Mouse (Mus musculus): ENCODE measurements around the gene Zfhx3.

Gene Zfhx3

GRCm38 (mm10) chr8:108889406-108889805, 947.0 kb downstream of the Zfhx3 start:
- CTCF ChIA-PET, result no interaction called here

- CTCF ChIA-PET, result no interaction called here
Observed at GRCm38 (mm10) chr8:108894287-108894686, 951.8 kb downstream of the Zfhx3 start.

- CTCF ChIA-PET, result no interaction called here
Observed at GRCm38 (mm10) chr8:108896468-108897346, 954.3 kb downstream of the Zfhx3 start.

GRCm38 (mm10) chr8:108897347-108898100, 955.1 kb downstream of the Zfhx3 start:
- CTCF ChIA-PET, result no interaction called here

- CTCF ChIA-PET, result no interaction called here
Observed at GRCm38 (mm10) chr8:108899251-108899771, 956.9 kb downstream of the Zfhx3 start.

GRCm38 (mm10) chr8:108900541-108900940, 958.1 kb downstream of the Zfhx3 start:
- CTCF ChIA-PET, result no interaction called here

GRCm38 (mm10) chr8:108901208-108901607, 958.8 kb downstream of the Zfhx3 start:
- CTCF ChIA-PET, result no interaction called here

GRCm38 (mm10) chr8:108903550-108903949, 961.1 kb downstream of the Zfhx3 start:
- CTCF ChIA-PET, result no interaction called here

GRCm38 (mm10) chr8:108904288-108904971, 962.0 kb downstream of the Zfhx3 start:
- CTCF ChIA-PET, result no interaction called here

- CTCF ChIA-PET, result no interaction called here
Observed at GRCm38 (mm10) chr8:108908066-108908465, 965.6 kb downstream of the Zfhx3 start.

- CTCF ChIA-PET, result no interaction called here
Observed at GRCm38 (mm10) chr8:108908540-108908939, 966.1 kb downstream of the Zfhx3 start.

GRCm38 (mm10) chr8:108909035-108909434, 966.6 kb downstream of the Zfhx3 start:
- CTCF ChIA-PET, result no interaction called here

GRCm38 (mm10) chr8:108909455-108909854, 967.0 kb downstream of the Zfhx3 start:
- CTCF ChIA-PET, result no interaction called here

GRCm38 (mm10) chr8:108910843-108911242, 968.4 kb downstream of the Zfhx3 start:
- CTCF ChIA-PET, result no interaction called here

- CTCF ChIA-PET, result interaction anchor here (0.7 kb wide), 3 partner anchors 17 to 471 kb away, joined by 3 to 7 read pairs (median 5); no protein-coding TSS in a partner anchor
Observed at GRCm38 (mm10) chr8:108911511-108911910, 969.1 kb downstream of the Zfhx3 start.

GRCm38 (mm10) chr8:108912998-108913397, 970.6 kb downstream of the Zfhx3 start:
- CTCF ChIA-PET, result no interaction called here

GRCm38 (mm10) chr8:108915425-108915824, 973.0 kb downstream of the Zfhx3 start:
- CTCF ChIA-PET, result no interaction called here

GRCm38 (mm10) chr8:108915876-108916275, 973.4 kb downstream of the Zfhx3 start:
- CTCF ChIA-PET, result no interaction called here

- CTCF ChIA-PET, result no interaction called here
Observed at GRCm38 (mm10) chr8:108920151-108920550, 977.7 kb downstream of the Zfhx3 start.

GRCm38 (mm10) chr8:108923161-108923560, 980.7 kb downstream of the Zfhx3 start:
- CTCF ChIA-PET, result no interaction called here

- CTCF ChIA-PET, result no interaction called here
Observed at GRCm38 (mm10) chr8:108924526-108924925, 982.1 kb downstream of the Zfhx3 start.

- CTCF ChIA-PET, result interaction anchor here (0.6 kb wide), 1 partner anchor 131 kb away, joined by 3 read pairs; no protein-coding TSS in a partner anchor
Observed at GRCm38 (mm10) chr8:108926106-108926505, 983.7 kb downstream of the Zfhx3 start.
